Mouse (Mus musculus): ENCODE measurements around the gene Csnk2a1. TPM values are rescaled to one million over a fixed set of nuclear protein-coding genes. Genes with fewer than 3 reads are reported as not detected.
"Not testable (repeated sequence)": the region's sequence is repeated elsewhere in the genome, so short reads cannot be mapped to it uniquely, and the experiment has no call there.

The Csnk2a1 gene
- polyA plus RNA-seq, 1 experiment from 2014 or later, result 86.5 TPM

DNA sequence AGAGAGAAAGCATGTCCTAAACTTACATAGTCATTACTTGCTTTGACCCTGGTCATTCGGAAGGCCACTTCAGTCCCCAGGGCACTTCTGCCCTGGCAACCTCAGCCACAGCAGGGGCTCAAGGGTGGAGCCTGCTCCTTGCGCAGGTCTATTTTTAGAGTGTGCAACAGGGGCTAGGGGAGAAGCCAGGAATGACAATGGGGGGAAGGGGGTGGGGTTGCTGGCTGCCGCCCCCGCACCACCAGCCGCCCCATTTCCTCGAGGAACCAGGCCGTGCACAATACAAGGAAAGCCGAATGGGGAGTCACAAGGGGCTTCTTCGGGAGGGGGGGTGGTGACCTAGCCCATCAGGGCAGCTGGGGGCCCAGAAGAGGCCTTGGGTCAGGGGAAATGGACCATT lies 37.0 kb upstream of the Csnk2a1 start:
- no peak overlapping the region for H3K4me2 ChIP-seq (ENCODE audit: low read depth, severe bottlenecking)
- H3K9me3 ChIP-seq (ENCODE audit: control insufficient read depth, low read length), result no peaks in the 10 kb centered on the region
- ATAC-seq (ENCODE audit: insufficient number of reproducible peaks, low FRiP score, low TSS enrichment, low read depth) (no peak), DNase-seq (ENCODE audit: low spot score) (no peak)
- H3K27ac ChIP-seq (replicated peaks; ENCODE audit: low read depth, low read length), result no peak overlapping the region
- 75% methylated on average over 9 of the region's 9 CpGs for WGBS
- H3K27me3 ChIP-seq (ENCODE audit: control insufficient read depth, insufficient read depth, low read length), result no peaks in the 10 kb centered on the region
- no peak overlapping the region for H3K9ac ChIP-seq (ENCODE audit: low read length)
- no peaks in the 10 kb centered on the region for H3K4me1 ChIP-seq (ENCODE audit: control insufficient read depth, insufficient read depth, low read length)
- no peak overlapping the region for H3K4me3 ChIP-seq (ENCODE audit: low read depth, low read length)
- no peaks in the 10 kb centered on the region for H3K36me3 ChIP-seq (ENCODE audit: control insufficient read depth, insufficient read depth, low read length)

GRCm38 (mm10) chr2:152190161-152190560 lies 36.5 kb upstream of the Csnk2a1 start:
- 74% methylated on average over 7 of the region's 7 CpGs for WGBS
- H3K9me3 ChIP-seq (ENCODE audit: control insufficient read depth, low read length), result no peaks in the 10 kb centered on the region
- no peak overlapping the region for H3K4me2 ChIP-seq (ENCODE audit: low read depth, severe bottlenecking)
- no peaks in the 10 kb centered on the region for H3K36me3 ChIP-seq (ENCODE audit: control insufficient read depth, insufficient read depth, low read length)
- no peaks in the 10 kb centered on the region for H3K4me1 ChIP-seq (ENCODE audit: control insufficient read depth, insufficient read depth, low read length)
- H3K9ac ChIP-seq (ENCODE audit: low read length), result no peak overlapping the region
- ATAC-seq (ENCODE audit: insufficient number of reproducible peaks, low FRiP score, low TSS enrichment, low read depth) (no peak), DNase-seq (ENCODE audit: low spot score) (no peak)
- H3K27ac ChIP-seq (replicated peaks; ENCODE audit: low read depth, low read length), result no peak overlapping the region
- no peaks in the 10 kb centered on the region for H3K27me3 ChIP-seq (ENCODE audit: control insufficient read depth, insufficient read depth, low read length)
- no peak overlapping the region for H3K4me3 ChIP-seq (ENCODE audit: low read depth, low read length)

GRCm38 (mm10) chr2:152192591-152193345 lies 33.9 kb upstream of the Csnk2a1 start:
- WGBS, result 76% methylated on average over 13 of the region's 13 CpGs
- Histone ChIP-seq H3K4me3 (ENCODE audit: low read depth, low read length) (no peak overlapping the region), H3K36me3 (ENCODE audit: control insufficient read depth, insufficient read depth, low read length) (no peaks in the 10 kb centered on the region), H3K9me3 (ENCODE audit: control insufficient read depth, low read length) (no peaks in the 10 kb centered on the region), H3K27ac (replicated peaks; ENCODE audit: low read depth, low read length) (no peak overlapping the region), H3K4me2 (ENCODE audit: low read depth, severe bottlenecking) (no peak overlapping the region), H3K27me3 (ENCODE audit: control insufficient read depth, insufficient read depth, low read length) (no peaks in the 10 kb centered on the region), H3K4me1 (ENCODE audit: control insufficient read depth, insufficient read depth, low read length) (0 out of 2 replicates have a peak, but pooled peaks cover 5% of the 10 kb centered on the region), H3K9ac (ENCODE audit: low read length) (no peak overlapping the region)
- DNase-seq (ENCODE audit: low spot score), result no peak
- ATAC-seq (ENCODE audit: insufficient number of reproducible peaks, low FRiP score, low TSS enrichment, low read depth), result no peak

GRCm38 (mm10) chr2:152193346-152193710 lies 33.3 kb upstream of the Csnk2a1 start:
- Histone ChIP-seq H3K9me3 (ENCODE audit: control insufficient read depth, low read length) (no peaks in the 10 kb centered on the region), H3K27ac (replicated peaks; ENCODE audit: low read depth, low read length) (no peak overlapping the region), H3K4me2 (ENCODE audit: low read depth, severe bottlenecking) (no peak overlapping the region), H3K4me1 (ENCODE audit: control insufficient read depth, insufficient read depth, low read length) (0 out of 2 replicates have a peak, but pooled peaks cover 5% of the 10 kb centered on the region), H3K4me3 (ENCODE audit: low read depth, low read length) (no peak overlapping the region), H3K9ac (ENCODE audit: low read length) (no peak overlapping the region), H3K36me3 (ENCODE audit: control insufficient read depth, insufficient read depth, low read length) (no peaks in the 10 kb centered on the region), H3K27me3 (ENCODE audit: control insufficient read depth, insufficient read depth, low read length) (no peaks in the 10 kb centered on the region)
- DNase-seq (ENCODE audit: low spot score) (no peak), ATAC-seq (ENCODE audit: insufficient number of reproducible peaks, low FRiP score, low TSS enrichment, low read depth) (no peak)
- 74% methylated on average over 7 of the region's 7 CpGs for WGBS

DNA sequence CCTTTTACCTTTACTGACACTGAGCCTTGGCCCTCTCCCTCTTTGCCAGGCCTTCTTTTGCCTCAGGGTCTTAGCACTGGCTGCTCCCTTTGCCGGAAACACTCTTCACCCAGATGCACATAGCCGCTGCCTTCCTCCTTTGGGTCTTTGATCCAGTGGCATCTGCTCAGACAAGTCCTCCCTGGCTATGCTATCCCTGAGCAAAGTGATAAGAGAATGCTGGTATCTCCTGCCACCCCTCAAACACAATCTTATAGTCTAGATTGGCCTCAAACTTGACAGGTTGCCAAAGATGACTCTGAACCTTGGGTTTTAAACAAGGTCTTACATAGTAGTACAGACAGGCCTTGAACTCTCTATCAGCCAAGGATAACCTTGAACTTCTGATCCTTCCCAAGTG lies 32.1 kb upstream of the Csnk2a1 start:
- Histone ChIP-seq H3K9me3 (ENCODE audit: control insufficient read depth, low read length) (no peaks in the 10 kb centered on the region), H3K27me3 (ENCODE audit: control insufficient read depth, insufficient read depth, low read length) (no peaks in the 10 kb centered on the region), H3K4me3 (ENCODE audit: low read depth, low read length) (no peak overlapping the region), H3K36me3 (ENCODE audit: control insufficient read depth, insufficient read depth, low read length) (no peaks in the 10 kb centered on the region), H3K9ac (ENCODE audit: low read length) (no peak overlapping the region), H3K4me2 (ENCODE audit: low read depth, severe bottlenecking) (no peak overlapping the region), H3K27ac (replicated peaks; ENCODE audit: low read depth, low read length) (no peak overlapping the region), H3K4me1 (ENCODE audit: control insufficient read depth, insufficient read depth, low read length) (0 out of 2 replicates have a peak, but pooled peaks cover 5% of the 10 kb centered on the region)
- DNase-seq (ENCODE audit: low spot score) (no peak), ATAC-seq (ENCODE audit: insufficient number of reproducible peaks, low FRiP score, low TSS enrichment, low read depth) (no peak)
- 84% methylated on average over 2 of the region's 2 CpGs for WGBS

- H3K9ac ChIP-seq (ENCODE audit: low read length), result no peak overlapping the region
- H3K4me1 ChIP-seq (ENCODE audit: control insufficient read depth, insufficient read depth, low read length), result 0 out of 2 replicates have a peak, but pooled peaks cover 5% of the 10 kb centered on the region
- ATAC-seq (ENCODE audit: insufficient number of reproducible peaks, low FRiP score, low TSS enrichment, low read depth) (peak; percentile 44; the same call in 1 of the 2 replicates), DNase-seq (ENCODE audit: low spot score) (no peak)
- WGBS, result 45% methylated on average over 3 of the region's 3 CpGs
- no peaks in the 10 kb centered on the region for H3K27me3 ChIP-seq (ENCODE audit: control insufficient read depth, insufficient read depth, low read length)
- H3K9me3 ChIP-seq (ENCODE audit: control insufficient read depth, low read length), result no peaks in the 10 kb centered on the region
- H3K27ac ChIP-seq (replicated peaks; ENCODE audit: low read depth, low read length), result no peak overlapping the region
- H3K4me3 ChIP-seq (ENCODE audit: low read depth, low read length), result no peak overlapping the region
- H3K4me2 ChIP-seq (ENCODE audit: low read depth, severe bottlenecking), result no peak overlapping the region
- H3K36me3 ChIP-seq (ENCODE audit: control insufficient read depth, insufficient read depth, low read length), result no peaks in the 10 kb centered on the region
Measured at GRCm38 (mm10) chr2:152196896-152197295, 29.7 kb upstream of the Csnk2a1 start.

DNA sequence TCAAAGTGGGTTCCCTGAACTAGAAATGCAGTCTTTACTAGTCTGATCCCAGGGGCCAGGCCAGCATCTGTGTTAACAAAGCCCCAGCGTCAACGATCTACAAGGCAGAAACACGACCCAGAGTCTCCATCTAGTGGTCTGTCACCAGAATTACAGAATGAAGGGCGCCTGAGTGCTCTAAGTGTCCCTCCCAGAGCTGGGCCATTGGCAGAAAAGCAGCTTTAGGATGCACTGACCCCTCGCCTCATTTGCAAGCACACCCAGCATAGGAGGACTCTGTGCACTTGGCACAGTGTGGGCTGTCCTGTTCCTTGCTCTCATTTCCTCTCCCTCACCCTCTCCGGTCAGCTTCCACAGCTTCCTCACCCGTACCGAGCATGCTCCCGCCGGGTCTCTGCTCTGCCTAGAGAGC lies 29.3 kb upstream of the Csnk2a1 start:
- DNase-seq (ENCODE audit: low spot score) (peak; percentile 80), ATAC-seq (ENCODE audit: insufficient number of reproducible peaks, low FRiP score, low TSS enrichment, low read depth) (peak; percentile 71)
- H3K4me1 ChIP-seq (ENCODE audit: control insufficient read depth, insufficient read depth, low read length), result 0 out of 2 replicates have a peak, but pooled peaks cover 5% of the 10 kb centered on the region
- no peak overlapping the region for H3K9ac ChIP-seq (ENCODE audit: low read length)
- WGBS, result 42% methylated on average over 10 of the region's 10 CpGs
- no peak overlapping the region for H3K4me3 ChIP-seq (ENCODE audit: low read depth, low read length)
- no peak overlapping the region for H3K4me2 ChIP-seq (ENCODE audit: low read depth, severe bottlenecking)
- no peaks in the 10 kb centered on the region for H3K9me3 ChIP-seq (ENCODE audit: control insufficient read depth, low read length)
- no peak overlapping the region for H3K27ac ChIP-seq (replicated peaks; ENCODE audit: low read depth, low read length)
- H3K36me3 ChIP-seq (ENCODE audit: control insufficient read depth, insufficient read depth, low read length), result no peaks in the 10 kb centered on the region
- no peaks in the 10 kb centered on the region for H3K27me3 ChIP-seq (ENCODE audit: control insufficient read depth, insufficient read depth, low read length)

GRCm38 (mm10) chr2:152206139-152206538 lies 20.5 kb upstream of the Csnk2a1 start:
- 90% methylated on average over 7 of the region's 9 CpGs for WGBS
- not testable (repeated sequence) for ATAC-seq (ENCODE audit: insufficient number of reproducible peaks, low FRiP score, low TSS enrichment, low read depth); DNase-seq (ENCODE audit: low spot score)

DNA sequence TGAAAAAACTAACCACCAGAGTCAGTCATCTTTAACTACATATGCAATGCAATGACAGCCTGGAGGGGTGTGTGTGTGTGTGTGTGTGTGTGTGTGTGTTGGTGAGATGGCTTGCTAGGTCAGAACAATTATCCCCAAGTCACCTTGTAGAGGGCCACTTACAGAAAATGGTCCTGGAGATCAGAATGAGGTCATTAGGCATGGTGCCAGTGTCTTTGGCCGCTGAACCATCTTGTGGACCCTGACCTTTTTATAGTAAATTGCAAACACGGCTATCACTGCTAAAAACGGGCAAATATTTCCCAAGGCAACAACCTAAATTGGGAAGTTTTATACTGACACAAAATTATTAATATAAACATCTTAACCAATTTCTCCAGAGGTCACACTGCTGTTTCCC lies 14.8 kb upstream of the Csnk2a1 start:
- 90% methylated on average over 3 of the region's 3 CpGs for WGBS
- no peak overlapping the region for H3K9ac ChIP-seq (ENCODE audit: low read length)
- no peak for ATAC-seq (ENCODE audit: insufficient number of reproducible peaks, low FRiP score, low TSS enrichment, low read depth)

More at GRCm38 (mm10) chr2:152206139-152206538, 20.5 kb upstream of the Csnk2a1 start:
- H3K36me3 ChIP-seq (ENCODE audit: control insufficient read depth, insufficient read depth, low read length); H3K9ac ChIP-seq (ENCODE audit: low read length); H3K4me3 ChIP-seq (ENCODE audit: low read depth, low read length); H3K27ac ChIP-seq (replicated peaks; ENCODE audit: low read depth, low read length); H3K27me3 ChIP-seq (ENCODE audit: control insufficient read depth, insufficient read depth, low read length); H3K4me2 ChIP-seq (ENCODE audit: low read depth, severe bottlenecking); H3K9me3 ChIP-seq (ENCODE audit: control insufficient read depth, low read length); H3K4me1 ChIP-seq (ENCODE audit: control insufficient read depth, insufficient read depth, low read length): not testable (repeated sequence)

More for the DNA sequence above, 14.8 kb upstream of the Csnk2a1 start:
- Histone ChIP-seq H3K4me1 (ENCODE audit: control insufficient read depth, insufficient read depth, low read length) (no peaks in the 10 kb centered on the region), H3K9me3 (ENCODE audit: control insufficient read depth, low read length) (no peaks in the 10 kb centered on the region), H3K4me2 (ENCODE audit: low read depth, severe bottlenecking) (no peak overlapping the region), H3K27ac (replicated peaks; ENCODE audit: low read depth, low read length) (no peak overlapping the region), H3K36me3 (ENCODE audit: control insufficient read depth, insufficient read depth, low read length) (no peaks in the 10 kb centered on the region), H3K4me3 (ENCODE audit: low read depth, low read length) (no peak overlapping the region), H3K27me3 (ENCODE audit: control insufficient read depth, insufficient read depth, low read length) (no peaks in the 10 kb centered on the region)
- DNase-seq (ENCODE audit: low spot score), result no peak
